Mouse (Mus musculus): ENCODE measurements around the gene Zdhhc14.

DNA sequence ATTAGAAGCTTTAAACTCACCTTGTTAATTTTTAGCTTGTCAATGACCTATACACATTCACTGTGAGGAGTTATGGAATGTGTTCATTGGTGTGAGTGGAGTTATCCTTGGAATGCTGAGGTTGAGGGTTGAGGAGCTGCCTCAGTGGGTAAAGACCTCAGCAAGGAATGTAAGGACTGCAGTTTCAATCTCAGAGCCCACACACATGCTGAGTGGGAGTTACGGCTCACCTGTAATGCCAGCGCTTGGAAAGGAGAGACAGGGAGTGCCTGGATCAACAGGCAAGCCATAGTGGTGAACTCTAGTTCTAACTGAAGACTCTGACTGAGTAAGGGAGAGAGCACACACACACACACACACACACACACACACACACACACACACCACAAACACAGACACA is 28.4 kb upstream of the Zdhhc14 start:
- TF ChIP-seq CTCF (conservative IDR thresholded peaks at IDR 0.05; ENCODE audit: low read length) (no peak), NANOG (IDR thresholded peaks at IDR 0.05; ENCODE audit: borderline replicate concordance, low read length) (no peak)

All from E14TG2a.4 (cell line).